Mouse (Mus musculus) ES-E14 (cell line): ENCODE data around the gene Cyp2d22. TPM values are rescaled to one million over a fixed set of nuclear protein-coding genes. Genes with fewer than 3 reads are reported as not detected.

Experiments
- DNase-seq: peaks from one replicate; pipeline ENCODE4 v3.0.0-alpha.2; 2013; ENCODE audit warnings: low read depth, low spot score
- H3K27ac ChIP-seq: 2 replicates; pipeline ENCODE4 v1.5.1; 2012; ENCODE audit warnings: low read depth, mild to moderate bottlenecking, low read length, moderate library complexity, mixed read lengths; ENCODE audit not compliant: poor library complexity, insufficient read depth, severe bottlenecking
- H3K36me3 ChIP-seq: 2 replicates; pipeline ENCODE4 v1.6.1; 2012; ENCODE audit warnings: mild to moderate bottlenecking, low read length, moderate library complexity, mixed read lengths; ENCODE audit not compliant: control insufficient read depth, poor library complexity, insufficient read depth, severe bottlenecking
- H3K4me1 ChIP-seq, 2 experiments: fragments of 150-350 bp in 1 of 2; sonication (generic) in 1 of 2; 2 replicates each; pipeline ENCODE4 v1.6.1; 2012; ENCODE audit warnings: low read length in 2 of 2, mild to moderate bottlenecking in 1 of 2, mixed read lengths in 1 of 2; ENCODE audit not compliant: control insufficient read depth in 2 of 2, insufficient read depth in 2 of 2, poor library complexity in 1 of 2
- H3K4me3 ChIP-seq, 2 experiments: fragments of 150-350 bp in 1 of 2; sonication (generic) in 1 of 2; 2 replicates each; pipeline ENCODE4 v1.5.1; 2012; ENCODE audit warnings: low read length in 2 of 2, low read depth in 1 of 2, mild to moderate bottlenecking in 1 of 2, mixed read lengths in 1 of 2; ENCODE audit not compliant: insufficient read depth in 1 of 2, poor library complexity in 1 of 2, severe bottlenecking in 1 of 2
- H3K9ac ChIP-seq: 2 replicates; pipeline ENCODE4 v1.6.1; 2012; ENCODE audit warnings: low read depth, mild to moderate bottlenecking, low read length, mixed read lengths; ENCODE audit not compliant: poor library complexity, insufficient read depth, severe bottlenecking
- H3K9me3 ChIP-seq: fragments of 150-350 bp; sonication (generic); 2 replicates; pipeline ENCODE4 v1.6.1; 2012; ENCODE audit warnings: low read depth, mild to moderate bottlenecking, low read length; ENCODE audit not compliant: control insufficient read depth, insufficient read depth
- CHD2 ChIP-seq: IDR thresholded peaks from 2 replicates; pipeline ENCODE4 v1.6.1; 2014; ENCODE audit warnings: mild to moderate bottlenecking, low read depth, low read length, inconsistent platforms
- HCFC1 ChIP-seq: IDR thresholded peaks from 2 replicates; pipeline ENCODE4 v1.6.1; 2012; ENCODE audit warnings: low read length, inconsistent platforms, borderline replicate concordance; ENCODE audit not compliant: insufficient read depth
- MAFK ChIP-seq: IDR thresholded peaks from 2 replicates; pipeline ENCODE4 v1.6.1; 2014; ENCODE audit warnings: mild to moderate bottlenecking, low read depth, low read length, inconsistent platforms; ENCODE audit not compliant: insufficient read depth
- ZC3H11A ChIP-seq: IDR thresholded peaks from 2 replicates; pipeline ENCODE4 v1.6.1; 2012; ENCODE audit warnings: low read depth, mild to moderate bottlenecking, inconsistent platforms, low read length, borderline replicate concordance
- ZNF384 ChIP-seq: IDR thresholded peaks from 2 replicates; pipeline ENCODE4 v1.6.1; 2012; ENCODE audit warnings: low read depth, low read length, inconsistent platforms
- in situ Hi-C, 2 experiments: fragments of 600-800 bp; cut with MboI; formaldehyde crosslinking; loops; one replicate each; pipeline ENCODE4 v1.15.1; 2025; ENCODE audit warnings: low sequenced_read_pairs in 2 of 2, inconsistent platforms in 1 of 2; ENCODE audit not compliant: unreplicated experiment in 2 of 2
- total RNA-seq: library from RNA; depleted of rRNA; stranded (reverse); fragments of 300-350 nt; gene quantifications from 2 replicates; pipeline ENCODE4 v1.2.3, GENCODE M21; 2012; rRNA removed

Gene Cyp2d22
- total RNA-seq, 1 experiment = 0.94 TPM

DNA sequence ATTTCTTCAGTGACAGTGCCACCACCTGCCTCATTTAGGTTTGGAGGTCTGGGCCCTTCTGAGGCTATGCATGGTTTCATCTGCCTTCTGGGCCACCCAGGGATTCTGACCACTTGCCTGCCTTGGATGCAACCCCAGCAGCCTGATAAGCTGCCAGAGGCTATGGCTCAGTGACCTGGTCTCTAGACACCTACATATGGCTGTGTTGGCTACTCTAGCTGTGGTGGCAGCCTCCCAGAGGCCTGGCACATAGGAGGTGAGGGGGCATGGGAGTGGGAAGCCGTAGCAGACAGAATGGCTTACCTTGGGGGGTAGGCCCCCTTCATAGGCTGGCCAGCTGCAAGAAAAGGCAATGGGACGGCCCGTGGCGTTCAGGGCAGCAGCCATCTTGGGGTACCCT is 44.9 kb downstream of the Cyp2d22 start:
- Histone ChIP-seq H3K36me3 (peaks cover 18% of the 10 kb centered on the region; the same call in 1 of the 2 replicates), H3K9me3 (no peaks in the 10 kb centered on the region), H3K4me3 (no peak overlapping the region), H3K4me1 (peaks cover 5 to 13% of the 10 kb centered on the region in 2 experiments; a peak in 2 of 4 replicates), H3K27ac (no peak overlapping the region), H3K9ac (no peak overlapping the region)
- in situ Hi-C loops = no loop called here
- TF ChIP-seq ZC3H11A (no peak), HCFC1 (no peak), MAFK (no peak), ZNF384 (no peak), CHD2 (no peak)
- no peak for DNase-seq

DNA sequence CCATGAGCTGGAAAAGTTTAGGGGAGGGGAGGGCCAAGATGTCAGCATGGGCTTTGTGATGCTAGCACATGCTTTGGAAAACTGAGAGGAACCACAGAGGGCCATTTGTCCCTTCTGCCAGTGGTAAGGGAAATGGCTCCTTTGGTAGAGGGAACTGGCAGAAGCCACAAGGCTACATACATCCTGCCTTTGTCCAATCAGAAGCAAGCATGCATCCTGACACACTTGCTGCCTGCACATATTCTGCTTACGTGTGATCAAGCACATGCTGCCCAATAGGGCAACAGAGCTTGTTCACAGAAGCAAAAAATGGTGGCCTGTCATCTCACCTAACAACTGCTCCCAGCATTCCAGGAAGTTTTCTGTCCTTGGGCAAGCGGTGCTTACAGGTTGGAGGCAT is 54.7 kb downstream of the Cyp2d22 start:
- no peak for DNase-seq
- Histone ChIP-seq H3K9ac (no peak overlapping the region), H3K9me3 (no peaks in the 10 kb centered on the region), H3K4me1 (peaks cover 0 to under 1% of the 10 kb centered on the region in 2 experiments; a peak in 1 of 4 replicates), H3K36me3 (peaks cover 3% of the 10 kb centered on the region; the same call in 1 of the 2 replicates), H3K27ac (no peak overlapping the region), H3K4me3 (no peak overlapping the region)
- TF ChIP-seq ZNF384 = no peak
- TF ChIP-seq HCFC1 = no peak
- TF ChIP-seq CHD2 = no peak
- TF ChIP-seq MAFK = no peak
- no peak for TF ChIP-seq ZC3H11A
- in situ Hi-C loops = no loop called here

DNA sequence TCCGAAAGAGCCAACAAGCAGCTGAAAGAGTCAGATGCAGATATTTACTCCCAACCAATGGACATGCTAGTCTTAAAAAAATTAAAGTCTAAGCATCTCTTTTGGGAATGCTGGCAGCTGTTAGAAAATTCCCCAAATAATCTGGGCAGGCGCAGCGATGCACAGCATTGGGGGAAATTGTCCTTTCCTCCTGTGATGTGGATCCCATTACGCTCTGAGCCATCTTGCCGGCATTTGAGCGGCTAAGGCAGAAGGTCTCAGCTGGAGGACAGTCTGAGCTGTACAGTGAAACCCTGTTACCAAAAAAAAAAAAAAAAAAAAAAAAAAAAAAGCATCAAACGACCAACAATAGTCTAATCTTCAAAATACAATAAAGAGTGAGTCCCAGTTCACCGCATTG is 57.9 kb downstream of the Cyp2d22 start:
- DNase-seq = no peak
- in situ Hi-C loops = no loop called here
- TF ChIP-seq ZNF384 (peak; percentile 61; the same call in 1 of the 2 replicates), HCFC1 (no peak), CHD2 (no peak)

More for the DNA sequence above, 57.9 kb downstream of the Cyp2d22 start:
- H3K4me3 ChIP-seq = no peak overlapping the region
- H3K27ac ChIP-seq = no peak overlapping the region
- no peaks in the 10 kb centered on the region; a peak in 1 of 4 replicates for H3K4me1 ChIP-seq
- H3K36me3 ChIP-seq = no peaks in the 10 kb centered on the region
- H3K9me3 ChIP-seq = no peaks in the 10 kb centered on the region
- H3K9ac ChIP-seq = no peak overlapping the region

Other genes starting within 250 kb of the Cyp2d22 start
- 173 and 211 TPM in 2 replicates for gene Srebf2, start 233.1 kb downstream of the Cyp2d22 start, total RNA-seq
- 4.1 and 4.3 TPM in 2 replicates for gene Shisa8, start 167.4 kb downstream of the Cyp2d22 start, total RNA-seq
- 1.7 and 2.3 TPM in 2 replicates for gene Tnfrsf13c, start 155.9 kb downstream of the Cyp2d22 start, total RNA-seq
- 58.2 and 80.0 TPM in 2 replicates for gene Cenpm, start 135.5 kb downstream of the Cyp2d22 start, total RNA-seq
- gene 1500009C09Rik, start 127.9 kb downstream of the Cyp2d22 start, total RNA-seq = 1.0 and 1.2 TPM in 2 replicates
- gene Sept3, start 105.4 kb downstream of the Cyp2d22 start, total RNA-seq = 5.9 and 8.2 TPM in 2 replicates
- gene Wbp2nl, start 81.3 kb downstream of the Cyp2d22 start, total RNA-seq = 2.0 and 2.1 TPM in 2 replicates
- 17.6 and 35.3 TPM in 2 replicates for gene Naga, start 41.3 kb downstream of the Cyp2d22 start, total RNA-seq
- 0.85 and 0.95 TPM in 2 replicates for gene Pheta2, start 41.3 kb downstream of the Cyp2d22 start, total RNA-seq
- gene Smdt1, start 41.3 kb downstream of the Cyp2d22 start, total RNA-seq = 172 and 222 TPM in 2 replicates
- 256 and 306 TPM in 2 replicates for gene Ndufa6, start 25.9 kb downstream of the Cyp2d22 start, total RNA-seq
- not detected in 2 replicates for gene Cyp2d11, start 13.8 kb upstream of the Cyp2d22 start, total RNA-seq
- not detected in 2 replicates for gene Cyp2d10, start 26.9 kb upstream of the Cyp2d22 start, total RNA-seq
- gene Cyp2d9, start 53.2 kb upstream of the Cyp2d22 start, total RNA-seq = not detected in 2 replicates
- gene Cyp2d12, start 174.8 kb upstream of the Cyp2d22 start, total RNA-seq = not detected in 2 replicates
- not detected in 2 replicates for gene Cyp2d34, start 240.7 kb upstream of the Cyp2d22 start, total RNA-seq